Mouse (Mus musculus): Measurements from ENCODE around the gene Ptch1.
A peak's percentile ranks its signal among the peaks of the same experiment; 100 is the strongest.

Ptch1 gene

GRCm38 (mm10) chr13:63496646-63497582, 76.5 kb downstream of the Ptch1 start, which contains the start of gene Fancc:
Gene Fancc (minus strand): TSS chr13:63497278.
- peak; percentile 58 for DNase-seq (ENCODE audit: low read depth)

- DNase-seq (ENCODE audit: low read depth) = no peak
Measured at GRCm38 (mm10) chr13:63487707-63488042, 85.7 kb downstream of the Ptch1 start.

GRCm38 (mm10) chr13:63486791-63487706, 86.3 kb downstream of the Ptch1 start:
- DNase-seq (ENCODE audit: low read depth) = no peak

GRCm38 (mm10) chr13:63475356-63475755, 98.0 kb downstream of the Ptch1 start:
- DNase-seq (ENCODE audit: low read depth) = no peak

Measured in naive thymus-derived CD4-positive, alpha-beta T cell, adult 2 months (primary cell).